Mouse (Mus musculus) testis, postnatal 10 days (tissue): ENCODE results near the gene Rabggta.

Source experiments
- DNase-seq: peaks from one replicate; pipeline ENCODE4 v3.0.0; 2021; ENCODE audit warnings: low spot score

Rabggta gene

DNA sequence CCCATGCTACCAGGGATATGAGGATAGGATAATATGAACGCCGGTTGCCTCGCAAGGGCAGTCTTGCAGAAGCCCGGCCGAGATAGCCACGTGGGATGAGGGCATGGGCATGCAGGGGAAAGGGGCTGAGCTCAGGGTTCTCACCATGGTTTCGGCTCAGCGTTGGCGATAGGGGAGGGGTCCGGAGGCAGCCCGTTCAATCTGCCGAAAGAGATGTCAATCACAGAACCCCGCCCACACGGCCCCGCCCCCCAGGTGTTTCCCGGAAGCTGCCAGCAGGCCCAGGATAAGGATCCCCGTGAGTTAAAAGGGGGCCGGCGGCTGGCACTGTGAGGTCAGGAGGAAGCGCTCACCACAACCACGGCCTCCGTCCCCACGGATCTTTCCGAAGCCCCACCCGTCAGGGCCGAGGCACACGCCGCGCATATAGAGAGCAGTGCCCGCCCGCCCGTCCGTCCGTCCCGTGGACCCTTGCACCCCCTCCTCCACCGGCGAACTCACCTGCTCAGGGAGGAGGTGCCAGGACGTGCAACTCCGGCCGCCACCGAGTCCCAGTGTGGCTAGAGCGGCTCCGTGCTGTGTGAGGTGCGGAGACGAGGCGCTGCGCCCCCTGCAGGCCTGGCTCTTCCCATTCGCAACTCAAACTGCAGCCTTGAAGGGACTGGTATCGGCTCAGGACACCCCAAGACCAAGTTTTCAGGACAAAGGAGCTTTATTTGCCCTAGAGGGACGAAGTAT lies at the start of gene Rabggta:
TSS of gene Rabggta (minus strand) at position 564 of the 738 bp plus-strand sequence.
- peak; percentile 96 for DNase-seq

DNA sequence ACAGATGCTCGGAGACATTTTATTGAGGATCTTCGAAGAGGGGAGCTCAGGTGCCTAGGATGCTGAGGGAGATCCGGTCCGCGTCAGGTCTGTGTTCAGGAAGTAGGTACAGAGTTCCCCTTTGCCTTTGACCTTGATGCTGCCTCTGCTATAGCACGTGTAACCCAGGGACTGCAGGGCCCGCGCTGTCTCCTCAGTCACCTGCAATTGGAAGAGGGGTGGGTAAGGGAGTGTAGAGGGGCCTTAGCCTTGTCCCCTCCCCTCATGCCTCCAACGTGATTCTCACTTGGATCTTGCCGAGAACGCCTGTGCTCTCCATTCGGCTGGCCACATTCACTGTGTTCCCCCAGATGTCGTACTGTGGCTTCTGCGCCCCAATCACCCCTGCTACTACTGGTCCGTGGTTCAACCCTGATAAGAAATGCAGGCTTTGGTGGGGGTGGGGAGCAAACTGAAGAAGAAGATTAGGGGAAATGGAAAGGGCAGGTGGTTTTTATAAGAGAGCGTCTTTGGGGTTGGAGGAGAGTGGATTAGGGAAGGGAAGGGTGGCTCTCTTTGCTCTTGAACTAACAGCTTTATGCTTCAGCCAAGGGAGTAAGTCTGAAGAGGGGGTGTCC lies 47.1 kb upstream of the Rabggta start:
- no peak for DNase-seq

GRCm38 (mm10) chr14:55768555-55768954 lies 46.5 kb upstream of the Rabggta start:
- no peak for DNase-seq

- peak; percentile 68 for DNase-seq
Observed at GRCm38 (mm10) chr14:55767519-55768414, 45.7 kb upstream of the Rabggta start.

GRCm38 (mm10) chr14:55765696-55766095 lies 43.6 kb upstream of the Rabggta start, which contains the start of gene Ltb4r1:
Ltb4r1 (plus strand) TSS chr14:55765962.
- DNase-seq: no peak

GRCm38 (mm10) chr14:55763166-55763565 lies 41.1 kb upstream of the Rabggta start:
- no peak for DNase-seq

DNA sequence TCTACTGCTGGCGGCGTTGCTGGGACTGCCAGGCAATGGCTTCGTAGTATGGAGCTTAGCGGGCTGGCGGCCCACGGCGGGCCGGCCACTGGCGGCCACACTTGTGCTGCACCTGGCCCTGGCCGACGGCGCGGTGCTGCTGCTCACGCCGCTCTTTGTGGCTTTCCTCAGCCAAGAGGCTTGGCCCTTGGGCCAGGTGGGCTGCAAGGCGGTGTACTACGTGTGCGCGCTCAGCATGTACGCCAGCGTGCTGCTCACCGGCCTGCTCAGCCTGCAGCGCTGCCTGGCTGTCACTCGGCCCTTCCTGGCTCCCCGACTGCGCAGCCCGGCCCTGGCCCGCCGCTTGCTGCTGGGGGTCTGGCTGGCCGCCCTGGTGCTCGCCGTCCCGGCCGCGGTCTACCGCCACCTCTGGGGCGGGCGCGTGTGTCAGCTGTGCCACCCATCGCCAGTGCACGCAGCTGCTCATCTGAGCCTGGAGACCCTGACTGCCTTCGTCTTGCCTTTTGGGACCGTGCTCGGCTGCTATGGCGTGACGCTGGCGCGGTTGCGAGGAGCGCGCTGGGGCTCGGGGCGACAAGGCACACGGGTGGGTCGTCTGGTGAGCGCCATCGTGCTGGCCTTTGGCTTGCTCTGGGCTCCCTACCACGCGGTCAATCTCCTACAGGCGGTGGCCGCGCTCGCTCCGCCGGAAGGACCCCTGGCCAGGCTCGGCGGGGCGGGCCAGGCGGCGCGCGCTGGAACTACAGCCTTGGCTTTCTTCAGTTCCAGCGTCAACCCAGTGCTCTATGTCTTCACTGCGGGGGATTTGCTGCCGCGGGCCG lies 40.1 kb upstream of the Rabggta start:
- peak; percentile 71 for DNase-seq

DNA sequence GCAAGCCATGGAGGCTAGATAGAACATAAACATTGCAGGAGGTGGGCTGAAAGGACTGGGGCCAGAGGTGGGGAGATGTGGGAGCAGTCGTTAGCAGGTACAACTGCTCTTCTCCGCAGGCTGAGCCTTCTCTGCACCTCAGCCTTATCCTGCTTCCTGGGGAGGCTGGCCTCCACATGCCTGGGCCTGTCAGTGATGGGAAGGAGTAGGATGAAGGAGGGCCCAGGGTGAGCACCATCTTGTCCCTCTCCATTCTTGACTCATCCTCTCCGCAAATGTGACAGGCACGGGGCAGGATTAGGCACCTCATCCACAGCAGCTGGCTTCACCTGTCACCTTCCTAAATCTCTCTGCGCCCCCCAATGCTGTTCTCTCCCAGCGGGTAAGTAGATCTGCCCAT lies 39.1 kb upstream of the Rabggta start, which contains the start of gene Ltb4r2:
TSS of gene Ltb4r2 (plus strand) at position 266 of the 400 bp plus-strand sequence.
- DNase-seq: no peak

DNA sequence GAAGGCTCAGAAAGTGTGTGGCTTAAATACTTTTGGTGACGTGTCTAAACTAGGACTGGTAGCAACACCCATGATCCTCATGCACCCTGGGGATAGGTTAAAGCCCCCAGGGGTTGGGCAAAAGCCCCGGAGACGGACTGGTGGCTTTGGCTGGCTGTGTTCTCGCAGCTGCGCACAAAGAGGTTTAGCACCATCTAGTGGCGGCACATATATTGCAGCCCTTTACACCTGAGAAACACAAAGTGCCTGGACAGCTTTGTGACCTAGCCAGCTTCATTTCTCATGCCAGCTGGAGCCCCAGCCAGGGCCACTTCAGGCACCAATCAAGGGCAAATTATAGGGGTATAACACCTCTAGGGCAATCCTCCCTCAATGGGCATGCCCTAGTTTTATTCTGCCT lies 38.1 kb upstream of the Rabggta start:
- DNase-seq: peak; percentile 90

DNA sequence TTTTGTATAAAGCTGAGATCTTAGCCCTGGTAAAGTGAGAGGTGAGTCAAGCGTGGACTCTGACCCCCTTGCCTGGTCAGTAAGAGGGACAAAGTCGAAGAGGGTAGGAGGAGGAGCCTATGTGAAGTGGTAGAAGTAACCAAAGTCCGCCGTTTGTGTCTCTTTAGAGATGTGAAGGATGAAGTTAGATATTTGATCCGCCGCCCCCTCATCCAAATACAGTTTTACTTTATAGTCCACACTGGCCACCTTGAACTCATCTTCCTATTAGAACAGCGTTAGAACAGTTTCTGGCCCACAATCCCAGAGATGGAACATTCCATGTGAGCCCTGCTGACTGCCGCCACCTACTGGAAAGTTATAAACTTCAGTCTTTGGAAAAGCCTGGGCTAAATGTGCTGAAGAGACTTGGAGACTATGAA lies 36.3 kb upstream of the Rabggta start, which contains the start of gene Cideb:
TSS of gene Cideb (minus strand) at position 96 of the 422 bp plus-strand sequence.
- DNase-seq: no peak

GRCm38 (mm10) chr14:55757566-55757965 lies 35.5 kb upstream of the Rabggta start:
- DNase-seq: no peak

DNA sequence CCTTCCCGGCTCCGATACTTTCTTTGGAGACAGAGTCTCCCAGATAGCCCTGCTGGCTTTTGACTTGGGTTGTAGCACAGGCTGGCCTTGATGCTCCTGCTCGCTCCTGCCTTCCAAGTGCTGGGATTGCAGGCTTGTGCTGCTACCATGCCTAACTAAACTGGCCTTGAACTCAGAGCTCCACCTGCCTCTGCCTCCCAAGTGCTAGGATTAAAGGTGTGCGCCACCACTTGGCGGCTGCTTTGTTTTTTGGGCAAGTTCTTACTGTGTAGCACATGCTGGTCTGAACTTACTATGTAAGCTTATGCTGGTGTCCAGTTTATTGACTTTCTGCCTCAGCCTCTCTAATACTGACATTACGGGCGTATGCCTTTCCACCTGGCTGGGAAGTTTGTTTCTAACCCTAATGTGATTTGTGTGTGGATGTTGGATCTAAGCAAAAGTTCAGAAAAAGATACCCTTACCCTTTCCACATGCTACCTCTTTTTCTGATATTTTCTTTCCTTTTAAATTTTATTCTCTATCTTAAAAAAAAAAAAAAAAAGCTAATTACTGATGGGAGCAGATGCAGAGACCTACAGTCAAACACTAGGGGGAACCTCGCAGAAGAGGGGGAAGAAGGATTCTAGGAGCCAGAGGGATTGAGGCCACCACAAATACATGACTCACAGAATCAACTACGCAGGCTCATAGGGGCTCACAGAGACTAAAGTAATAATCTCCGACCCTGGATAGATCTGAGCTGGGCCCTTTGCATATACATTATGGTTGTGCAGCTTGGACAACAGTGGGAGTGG lies 25.2 kb upstream of the Rabggta start:
- DNase-seq: no peak

GRCm38 (mm10) chr14:55745861-55746237 lies 23.8 kb upstream of the Rabggta start:
- DNase-seq: no peak

GRCm38 (mm10) chr14:55745180-55745860 lies 23.3 kb upstream of the Rabggta start, which contains the start of the genes Dhrs1 and Nop9:
Dhrs1 (minus strand) TSS chr14:55745690.
Nop9 (plus strand) TSS chr14:55745693.
- peak; percentile 93 for DNase-seq

DNA sequence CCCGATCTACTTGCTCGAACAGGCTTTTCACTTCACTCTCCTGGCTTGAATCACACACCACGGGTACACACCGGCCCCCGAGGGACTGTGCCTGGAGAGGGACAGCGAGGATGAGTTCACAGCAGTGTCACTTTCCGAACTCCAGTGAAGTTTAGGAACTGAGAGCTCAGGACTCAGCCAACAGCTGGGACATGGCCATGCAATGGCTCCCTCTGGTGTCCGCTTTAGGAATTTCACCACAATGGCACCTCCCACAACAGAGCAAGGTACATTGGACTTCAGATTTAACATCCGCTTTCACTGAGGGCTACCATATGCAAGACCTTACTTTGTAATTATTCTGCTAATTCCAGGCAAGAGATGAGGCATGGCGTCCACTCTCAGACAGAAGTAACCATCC lies 21.6 kb upstream of the Rabggta start:
- DNase-seq: peak; percentile 93

GRCm38 (mm10) chr14:55737086-55737687 lies 15.1 kb upstream of the Rabggta start:
- no peak for DNase-seq

GRCm38 (mm10) chr14:55735758-55736157 lies 13.7 kb upstream of the Rabggta start:
- no peak for DNase-seq

GRCm38 (mm10) chr14:55735334-55735733 lies 13.3 kb upstream of the Rabggta start:
- DNase-seq: no peak

DNA sequence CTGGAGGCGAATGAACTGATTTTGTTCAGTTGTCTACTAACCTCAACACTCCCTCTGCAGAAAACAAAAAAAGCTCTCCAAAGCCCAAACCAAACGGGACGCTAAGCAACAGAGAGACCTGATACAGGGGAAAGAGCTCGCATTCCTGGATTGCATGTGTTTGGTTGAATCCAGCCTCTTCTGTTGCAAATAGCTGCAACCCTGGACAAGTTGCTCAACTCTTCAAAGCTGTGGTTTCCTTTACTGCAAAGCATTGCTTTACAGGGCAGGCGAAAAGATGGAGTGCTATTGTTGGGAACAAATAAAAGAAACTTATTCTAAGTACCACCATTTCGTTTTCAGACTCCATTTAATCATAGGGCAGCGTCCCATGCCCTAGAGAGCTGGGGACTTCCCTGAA lies 12.8 kb upstream of the Rabggta start:
- DNase-seq: no peak
